Mouse (Mus musculus) cerebellum, postnatal 36 days (tissue): ENCODE measurements around the gene Tpp1.
A peak's percentile ranks its signal among the peaks of the same experiment; 100 is the strongest.

ENCODE experiments used
- DNase-seq, 2 experiments: peaks; one replicate each; pipeline ENCODE4 v3.0.0; 2021 to 2022; ENCODE audit warnings: mixed read lengths in 2 of 2

Gene Tpp1

DNA sequence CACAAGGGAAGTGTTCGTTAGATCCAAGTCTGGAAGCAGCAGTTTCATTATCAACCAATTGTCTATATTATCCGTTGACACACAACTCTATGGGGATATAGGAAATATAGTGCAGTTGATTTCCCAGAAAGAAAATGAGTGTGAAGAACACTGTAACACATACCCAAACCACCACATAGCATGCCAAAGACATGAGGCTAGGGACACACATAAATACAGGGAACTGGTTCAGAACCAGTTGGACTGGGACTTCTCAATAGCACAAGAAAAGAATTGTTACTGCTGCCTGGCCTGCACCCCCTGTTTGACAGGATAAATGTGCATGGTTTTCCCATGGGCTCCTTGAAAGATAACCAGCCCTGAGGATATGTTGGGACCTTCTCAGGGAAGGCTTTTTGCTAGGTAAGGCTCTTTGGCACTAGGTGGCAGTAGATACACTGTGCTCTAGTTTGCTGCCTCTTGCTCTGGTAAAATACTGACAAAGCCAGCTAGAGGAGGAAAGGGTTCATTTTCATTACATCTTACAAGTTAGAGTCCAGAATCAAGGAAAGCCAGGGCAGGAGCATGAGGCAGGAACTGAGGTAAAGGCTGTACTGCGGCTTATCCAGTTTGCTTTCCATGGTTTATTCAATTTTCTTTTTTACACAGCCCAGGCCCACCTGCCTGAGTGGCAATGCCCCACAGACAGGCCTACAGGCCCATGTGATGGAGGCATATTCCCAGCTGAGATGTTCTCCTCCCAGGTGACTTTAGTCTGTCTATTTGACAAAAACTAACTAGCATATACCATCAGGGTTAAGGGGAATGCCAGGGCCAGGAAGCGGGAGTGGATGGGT is 25.7 kb downstream of the Tpp1 start:
- DNase-seq = peak in 1 of 2 experiments; percentile 59

DNA sequence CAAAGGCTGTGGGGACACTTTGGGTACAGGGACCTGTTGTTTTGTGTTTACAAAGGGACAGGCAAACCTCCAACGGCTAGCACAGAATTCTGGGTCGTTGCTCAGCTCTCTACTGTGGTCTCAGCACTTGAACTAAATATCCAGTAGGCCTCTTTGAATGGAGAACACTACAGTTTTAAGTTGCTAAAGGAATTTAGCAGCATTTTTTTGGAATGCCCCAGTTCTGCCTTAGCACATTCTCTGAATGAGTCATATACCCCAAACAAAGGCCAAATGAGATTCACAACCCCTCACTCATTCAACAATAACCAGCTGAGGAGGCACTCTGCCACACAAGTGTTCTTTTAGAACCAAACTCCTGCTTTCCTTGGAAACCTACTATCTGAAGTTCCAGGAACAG is 30.1 kb downstream of the Tpp1 start:
- DNase-seq = no peak

DNA sequence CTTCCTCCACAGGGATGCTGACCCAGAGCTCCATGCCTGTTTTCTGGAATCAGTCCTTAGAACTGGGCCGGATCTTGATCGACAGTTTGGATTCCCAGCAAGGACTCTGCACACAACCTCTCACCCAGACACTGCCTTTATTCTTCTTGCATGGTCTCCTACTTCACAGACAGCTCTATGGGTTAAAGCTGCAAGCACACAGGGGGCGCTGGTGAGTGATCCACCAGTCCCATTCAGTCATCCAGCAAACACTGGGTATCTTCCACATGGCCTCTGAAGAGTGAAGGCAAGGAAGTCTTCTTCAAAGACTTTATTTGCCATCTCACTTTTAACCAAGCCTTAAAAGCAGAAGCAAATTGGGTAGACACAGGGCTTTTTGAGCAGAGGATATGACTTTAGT is 36.7 kb downstream of the Tpp1 start:
- no peak for DNase-seq

- DNase-seq = no peak
These were observed 43.3 kb downstream of the Tpp1 start for GRCm38 (mm10) chr7:105708733-105709132.

DNA sequence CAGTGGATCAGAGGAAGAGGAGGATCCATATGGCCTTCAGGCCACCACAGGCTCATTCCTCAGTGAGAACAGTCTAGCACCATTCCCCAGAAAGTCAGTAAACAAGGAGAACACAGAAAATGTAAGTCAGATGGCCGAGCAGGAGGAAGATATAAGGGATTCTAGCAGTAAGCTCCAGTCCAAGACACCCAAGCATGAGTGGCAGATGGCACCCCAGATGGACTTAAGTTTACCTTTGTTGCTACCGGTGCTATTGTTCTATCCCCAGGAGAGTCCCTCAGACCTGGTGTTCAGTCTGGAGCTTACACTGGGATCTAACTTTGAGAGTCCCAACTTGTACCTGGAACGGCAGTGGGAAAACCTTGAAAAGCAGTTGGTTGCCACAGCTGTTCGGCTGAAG is 48.2 kb downstream of the Tpp1 start:
- DNase-seq = peak in 1 of 2 experiments; percentile 29

GRCm38 (mm10) chr7:105703184-105703583 is 48.9 kb downstream of the Tpp1 start:
- peak in 1 of 2 experiments; percentile 9 for DNase-seq
